Mouse (Mus musculus): ENCODE measurements around the gene D130040H23Rik.

DNA sequence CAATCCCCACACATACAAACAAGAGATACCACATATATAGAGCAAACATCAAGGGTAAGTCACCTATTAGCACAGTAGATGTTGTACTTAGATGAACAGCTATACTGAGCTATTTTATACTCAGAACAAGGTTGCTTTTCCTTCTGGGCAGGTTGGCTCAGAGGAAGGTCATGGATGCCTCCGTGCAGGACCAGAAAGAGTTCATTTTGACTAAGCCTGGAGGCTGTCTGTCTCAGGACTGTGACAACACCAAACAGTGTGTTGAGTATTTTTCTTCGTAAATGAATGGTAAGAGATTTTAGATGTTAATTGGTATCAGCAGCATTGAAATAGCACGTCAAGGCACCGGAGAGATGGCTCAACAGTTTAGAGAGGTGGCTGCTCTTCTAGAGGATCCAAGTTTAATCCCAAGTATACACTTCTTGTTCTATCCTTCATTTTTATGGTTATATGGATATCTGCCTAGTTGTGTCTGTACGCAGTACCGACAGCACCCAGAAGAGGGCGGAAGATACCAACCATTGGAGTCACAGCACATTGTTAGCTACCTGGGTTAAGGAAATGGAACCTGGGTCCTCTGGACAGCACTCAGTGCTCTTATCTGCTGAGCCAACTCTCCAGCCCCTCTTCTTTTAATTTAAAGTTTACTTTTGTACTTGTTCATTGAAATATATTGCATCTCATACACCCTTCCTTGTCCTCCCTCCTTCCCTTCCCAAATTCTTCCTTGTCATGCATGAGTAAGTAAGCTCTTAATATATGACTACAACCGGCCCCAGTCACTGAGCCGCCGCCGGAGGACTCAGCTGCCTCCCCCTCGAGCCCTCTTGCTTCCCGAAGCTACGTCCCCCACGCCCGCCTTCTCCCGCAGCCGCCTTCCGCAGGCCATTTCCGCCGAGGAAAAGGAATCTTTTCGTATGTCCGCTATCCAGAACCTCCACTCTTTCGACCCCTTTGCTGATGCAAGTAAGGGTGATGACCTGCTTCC is 57.7 kb downstream of the D130040H23Rik start:
- peak; percentile 44; the same call in 1 of the 2 replicates for TF ChIP-seq CTCF (IDR thresholded peaks at IDR 0.05; ENCODE audit: low read depth, low read length)
- TF ChIP-seq POLR2A (IDR thresholded peaks at IDR 0.05; ENCODE audit: borderline replicate concordance, low read depth, low read length), result no peak

All from bone marrow macrophage, adult 2 months (primary cell).